Mouse (Mus musculus): Measurements from ENCODE around the gene Mrpl28. TPM values are rescaled to one million over a fixed set of nuclear protein-coding genes. Genes with fewer than 3 reads are reported as not detected.
"Not testable (repeated sequence)": the region's sequence is repeated elsewhere in the genome, so short reads cannot be mapped to it uniquely, and the experiment has no call there.

Gene Mrpl28
- polyA plus RNA-seq, 1 experiment, result 101 TPM

DNA sequence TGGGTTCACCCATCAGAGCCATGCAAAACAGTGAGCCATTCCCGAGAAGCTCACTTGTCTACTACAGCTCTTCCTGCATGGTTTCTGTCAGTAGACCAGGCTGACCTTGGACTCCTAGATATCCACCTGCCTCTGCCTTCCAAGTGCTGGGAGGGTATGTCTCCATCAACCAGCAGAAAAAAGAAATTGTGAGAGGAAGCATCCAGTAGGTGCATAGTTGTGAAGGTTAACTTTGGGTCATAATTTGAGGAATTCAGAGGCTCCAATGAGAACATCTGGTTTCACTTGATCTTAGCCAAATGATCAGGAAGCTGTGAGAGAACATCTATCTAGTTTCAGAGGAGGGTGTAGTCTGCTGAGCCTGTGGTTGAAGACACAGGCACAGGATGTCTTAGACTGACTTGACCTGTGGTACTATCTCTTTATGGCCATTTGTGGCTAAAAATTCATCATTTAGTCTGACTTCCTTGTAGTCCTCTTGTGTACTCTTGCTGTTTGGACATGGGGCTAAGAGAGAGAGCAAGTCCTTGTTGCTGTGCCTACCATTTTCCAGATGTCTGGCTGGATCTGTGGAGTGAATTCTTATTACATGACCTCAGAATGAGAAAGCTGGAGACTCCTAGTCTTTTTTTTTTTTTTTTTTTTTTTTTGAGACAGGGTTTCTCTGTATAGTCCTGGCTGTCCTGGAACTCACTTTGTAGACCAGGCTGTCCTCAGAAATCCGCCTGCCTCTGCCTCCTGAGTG lies 28.8 kb downstream of the Mrpl28 start:
- Histone ChIP-seq H3K27ac (ENCODE audit: insufficient read depth, low read length) (no peak overlapping the region), H3K4me1 (ENCODE audit: control insufficient read depth, insufficient read depth, low read length) (no peaks in the 10 kb centered on the region), H3K4me3 (ENCODE audit: insufficient read depth, low read length) (no peak overlapping the region)
- TF ChIP-seq POLR2A (IDR thresholded peaks at IDR 0.05; ENCODE audit: extremely low read depth, insufficient read depth, low read length) (no peak), CTCF (IDR thresholded peaks at IDR 0.05; ENCODE audit: extremely low read depth, insufficient read depth, low read length) (no peak)

DNA sequence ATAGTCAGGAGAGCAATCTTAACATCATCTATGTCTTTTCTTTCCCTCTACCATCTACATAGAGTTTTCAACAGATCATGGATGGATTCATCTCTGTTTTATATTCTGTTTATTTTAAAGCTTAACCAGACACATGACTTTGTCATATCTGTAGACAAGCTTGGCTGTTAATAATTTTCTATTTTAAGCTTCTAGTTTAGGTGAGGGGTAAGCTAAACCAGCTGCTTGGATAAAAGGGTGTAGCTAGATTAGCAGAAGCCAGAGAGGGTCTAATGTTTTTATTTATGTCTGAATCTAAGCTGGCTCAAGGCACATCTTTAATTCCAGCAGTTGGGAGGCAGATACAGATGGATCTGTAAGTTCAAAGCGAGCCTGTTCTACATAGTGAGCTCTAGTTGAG lies 39.4 kb downstream of the Mrpl28 start:
- Histone ChIP-seq H3K4me3 (ENCODE audit: insufficient read depth, low read length) (no peak overlapping the region), H3K4me1 (ENCODE audit: control insufficient read depth, insufficient read depth, low read length) (peaks cover 7% of the 10 kb centered on the region), H3K27ac (ENCODE audit: insufficient read depth, low read length) (no peak overlapping the region)
- TF ChIP-seq CTCF (IDR thresholded peaks at IDR 0.05; ENCODE audit: extremely low read depth, insufficient read depth, low read length), result no peak
- no peak for TF ChIP-seq POLR2A (IDR thresholded peaks at IDR 0.05; ENCODE audit: extremely low read depth, insufficient read depth, low read length)

GRCm38 (mm10) chr17:26168039-26168438 lies 44.7 kb downstream of the Mrpl28 start:
- H3K4me3 ChIP-seq (ENCODE audit: insufficient read depth, low read length), result no peak overlapping the region
- TF ChIP-seq CTCF (IDR thresholded peaks at IDR 0.05; ENCODE audit: extremely low read depth, insufficient read depth, low read length) (no peak), POLR2A (IDR thresholded peaks at IDR 0.05; ENCODE audit: extremely low read depth, insufficient read depth, low read length) (no peak)

DNA sequence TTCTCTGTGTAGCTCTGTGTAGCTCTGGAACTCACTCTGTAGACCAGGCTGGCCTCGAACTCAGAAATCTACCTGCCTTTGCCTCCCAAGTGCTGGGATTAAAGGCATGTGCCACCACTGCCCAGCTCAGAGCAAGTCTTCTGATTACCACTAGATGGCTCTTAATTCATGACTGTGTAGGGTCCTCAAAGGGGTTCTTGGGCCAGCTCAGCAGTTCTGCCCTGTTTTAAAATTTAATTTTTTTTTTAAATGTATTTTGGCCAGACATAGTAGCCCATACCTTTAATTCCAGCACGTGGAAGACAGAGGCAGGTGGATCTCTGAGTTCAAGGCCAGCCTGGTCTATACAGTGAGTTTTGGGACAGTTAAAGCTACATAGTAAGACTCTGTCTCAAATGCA lies 51.9 kb downstream of the Mrpl28 start:
- not testable (repeated sequence) for H3K4me3 ChIP-seq (ENCODE audit: insufficient read depth, low read length); H3K4me1 ChIP-seq (ENCODE audit: control insufficient read depth, insufficient read depth, low read length)

More at GRCm38 (mm10) chr17:26168039-26168438, 44.7 kb downstream of the Mrpl28 start:
- Histone ChIP-seq H3K4me1 (ENCODE audit: control insufficient read depth, insufficient read depth, low read length) (peaks cover 5% of the 10 kb centered on the region; the same call in 1 of the 2 replicates), H3K27ac (ENCODE audit: insufficient read depth, low read length) (no peak overlapping the region)

More for the DNA sequence above, 51.9 kb downstream of the Mrpl28 start:
- H3K27ac ChIP-seq (ENCODE audit: insufficient read depth, low read length), result not testable (repeated sequence)

Other genes with a start within 250 kb of the Mrpl28 start
- gene Mettl26, start 248.4 kb upstream of the Mrpl28 start, polyA plus RNA-seq (2012; rRNA removed), result 76.5 and 79.2 TPM in 2 replicates
- gene Wfikkn1, start 242.6 kb upstream of the Mrpl28 start, polyA plus RNA-seq (2012; rRNA removed), result 0.26 and 0.61 TPM in 2 replicates
- 68.9 and 71.1 TPM in 2 replicates for gene Rab40c, start 203.8 kb upstream of the Mrpl28 start, polyA plus RNA-seq (2012; rRNA removed)
- 156 and 159 TPM in 2 replicates for gene Pigq, start 178.6 kb upstream of the Mrpl28 start, polyA plus RNA-seq (2012; rRNA removed)
- 1.1 and 1.9 TPM in 2 replicates for gene Nhlrc4, start 178.5 kb upstream of the Mrpl28 start, polyA plus RNA-seq (2012; rRNA removed)
- 0.79 and 0.92 TPM in 2 replicates for gene A930017K11Rik, start 170.9 kb upstream of the Mrpl28 start, polyA plus RNA-seq (2012; rRNA removed)
- 45.8 and 48.0 TPM in 2 replicates for gene Capn15, start 137.7 kb upstream of the Mrpl28 start, polyA plus RNA-seq (2012; rRNA removed)
- 88.5 and 94.2 TPM in 2 replicates for gene Rab11fip3, start 53.9 kb upstream of the Mrpl28 start, polyA plus RNA-seq (2012; rRNA removed)
- 43.5 and 49.8 TPM in 2 replicates for gene Decr2, start 33.2 kb upstream of the Mrpl28 start, polyA plus RNA-seq (2012; rRNA removed)
- gene Nme4, start 27.9 kb upstream of the Mrpl28 start, polyA plus RNA-seq (2012; rRNA removed), result 11.5 and 11.8 TPM in 2 replicates
- 27.4 and 31.6 TPM in 2 replicates for gene Tmem8, start 10.2 kb upstream of the Mrpl28 start, polyA plus RNA-seq (2012; rRNA removed)
- gene Axin1, start 15.2 kb downstream of the Mrpl28 start, polyA plus RNA-seq (2012; rRNA removed), result 15.4 and 16.0 TPM in 2 replicates
- 0.30 and 0.33 TPM in 2 replicates for gene Pdia2, start 75.6 kb downstream of the Mrpl28 start, polyA plus RNA-seq (2012; rRNA removed)
- gene Rgs11, start 79.5 kb downstream of the Mrpl28 start, polyA plus RNA-seq (2012; rRNA removed), result 90.4 and 99.2 TPM in 2 replicates
- gene Arhgdig, start 84.3 kb downstream of the Mrpl28 start, polyA plus RNA-seq (2012; rRNA removed), result 163 and 175 TPM in 2 replicates
- gene Fam234a, start 120.7 kb downstream of the Mrpl28 start, polyA plus RNA-seq (2012; rRNA removed), result 22.2 and 24.3 TPM in 2 replicates
- 64.8 and 68.3 TPM in 2 replicates for gene Luc7l, start 129.4 kb downstream of the Mrpl28 start, polyA plus RNA-seq (2012; rRNA removed)